Mouse (Mus musculus): ENCODE measurements around the gene Yipf1.
A peak's percentile ranks its signal among the peaks of the same experiment; 100 is the strongest.
"Not testable (repeated sequence)": the region's sequence is repeated elsewhere in the genome, so short reads cannot be mapped to it uniquely, and the experiment has no call there.

Yipf1 gene

DNA sequence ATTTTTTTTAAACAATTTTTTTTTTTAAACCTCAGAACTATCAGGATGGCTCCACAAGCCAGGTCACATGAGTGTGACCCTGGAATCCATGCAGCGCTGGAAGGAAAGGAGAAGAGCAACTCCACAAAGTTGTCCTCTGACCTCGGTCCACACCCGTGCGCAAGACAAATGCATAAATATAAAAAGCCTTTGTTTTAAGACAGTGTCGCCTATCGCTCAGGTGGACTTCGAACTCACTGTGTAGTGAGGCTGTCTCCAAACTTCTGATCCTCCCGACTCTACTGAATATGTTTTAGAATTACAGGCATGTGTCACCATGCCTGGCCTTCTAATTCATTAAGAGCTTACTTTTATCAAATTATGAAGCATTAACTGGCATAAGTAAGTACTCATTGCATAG is 14.4 kb downstream of the Yipf1 start:
- DNase-seq, result no peak

- DNase-seq, result no peak
These were observed 19.4 kb downstream of the Yipf1 start for GRCm38 (mm10) chr4:107333514-107333913.

DNA sequence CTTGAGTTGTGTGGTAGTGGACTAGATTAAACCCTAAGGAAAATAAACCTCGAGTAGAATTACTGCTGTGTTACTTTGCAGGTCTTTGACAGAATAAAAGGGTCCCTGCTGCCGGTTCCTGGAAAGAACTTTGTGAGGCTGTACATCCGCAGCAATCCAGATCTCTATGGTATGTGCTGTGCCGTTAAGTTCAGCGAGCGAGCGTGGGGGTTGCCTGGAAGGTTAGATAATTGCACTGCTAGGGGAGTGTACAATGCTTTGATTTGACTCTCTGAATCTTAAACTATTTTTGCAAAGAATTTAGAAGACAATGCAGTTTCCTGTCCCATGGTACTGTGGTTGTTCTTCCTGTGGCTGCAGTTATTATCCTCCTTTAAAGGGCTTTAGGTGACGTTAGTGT is 22.2 kb downstream of the Yipf1 start:
- no peak for DNase-seq

DNA sequence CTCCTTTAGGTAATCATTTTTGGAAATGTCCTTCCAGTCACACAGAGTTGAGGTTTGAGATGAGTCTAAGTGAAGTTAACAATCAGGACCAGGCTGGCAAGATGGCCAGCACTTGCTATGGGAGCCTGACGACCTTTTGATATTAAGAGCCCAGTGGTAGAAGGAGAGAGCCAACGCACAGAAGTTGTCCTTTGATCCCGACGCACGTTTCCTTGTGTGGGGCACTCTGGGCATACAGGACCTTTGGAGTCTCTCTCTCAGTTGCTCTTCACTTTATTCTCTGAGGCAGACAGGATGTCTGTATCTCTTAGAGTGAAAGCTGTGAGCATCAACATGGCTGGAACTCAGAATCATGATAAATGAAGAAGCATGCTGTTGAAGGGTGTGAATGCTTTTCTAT is 23.3 kb downstream of the Yipf1 start:
- DNase-seq, result no peak

DNA sequence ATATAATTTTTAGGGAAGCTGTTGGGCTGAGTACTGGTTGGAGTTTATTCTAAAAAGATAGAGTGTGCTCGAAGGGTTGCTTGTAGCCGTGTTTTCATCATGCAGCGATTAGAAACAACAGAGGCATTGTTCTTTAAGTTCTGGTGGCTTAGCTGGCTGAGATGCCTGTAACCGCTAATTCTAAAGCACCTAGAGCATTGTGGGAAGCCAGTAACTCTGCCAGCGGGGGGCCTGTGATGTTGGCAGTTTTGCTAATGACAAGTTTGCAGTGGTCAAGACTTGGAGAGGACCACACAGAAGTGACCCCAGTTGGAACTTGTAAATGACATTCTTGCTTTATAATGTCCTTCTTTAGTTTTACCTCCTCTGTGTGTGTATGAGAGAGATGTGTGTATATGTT is 27.2 kb downstream of the Yipf1 start:
- DNase-seq, result no peak

GRCm38 (mm10) chr4:107344612-107345011 is 30.4 kb downstream of the Yipf1 start:
- DNase-seq, result no peak

DNA sequence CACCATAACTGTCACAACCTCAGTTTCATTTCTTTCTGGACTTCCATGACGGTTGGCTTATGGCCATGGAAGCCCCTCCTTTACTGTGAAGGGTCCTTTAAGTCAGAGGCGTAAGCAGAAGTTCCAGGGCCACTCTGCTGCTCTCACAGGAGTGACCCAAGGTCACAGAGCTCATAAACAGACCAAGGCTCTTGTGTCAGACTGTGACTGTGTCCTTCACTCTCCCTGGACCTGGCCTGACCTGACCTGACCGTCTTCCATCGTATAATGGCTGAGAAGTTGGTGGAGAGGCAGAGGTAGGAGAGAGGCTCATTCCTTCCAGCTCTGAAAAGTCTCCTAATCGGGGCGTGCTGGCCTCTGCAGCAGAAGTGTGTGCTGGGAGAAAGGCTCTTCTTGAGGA is 33.1 kb downstream of the Yipf1 start:
- DNase-seq, result no peak

GRCm38 (mm10) chr4:107348529-107349310 is 34.6 kb downstream of the Yipf1 start:
- no peak for DNase-seq

GRCm38 (mm10) chr4:107349311-107350008 is 35.3 kb downstream of the Yipf1 start:
- peak; percentile 19 for DNase-seq

- no peak for DNase-seq
These were observed 37.2 kb downstream of the Yipf1 start for GRCm38 (mm10) chr4:107351368-107351767.

DNA sequence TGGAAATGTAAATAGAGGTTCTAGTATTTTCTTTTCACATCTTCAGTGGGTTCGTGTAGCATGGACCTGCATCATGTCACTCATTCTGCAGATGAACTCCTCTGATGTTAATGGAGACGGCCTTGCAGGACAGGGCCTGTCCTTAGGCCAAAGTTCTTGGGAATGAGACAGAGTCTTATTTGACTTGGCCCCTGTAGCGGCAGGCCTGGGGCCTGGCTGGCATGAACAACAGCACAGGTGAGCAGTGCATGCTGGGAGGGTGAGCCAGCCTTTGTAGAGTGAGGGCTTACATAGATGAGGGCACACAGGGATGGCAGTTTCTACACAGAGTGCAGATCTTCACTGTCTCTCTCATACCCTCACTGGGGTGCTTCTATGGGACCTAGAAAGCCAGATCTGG is 39.4 kb downstream of the Yipf1 start:
- DNase-seq, result no peak

DNA sequence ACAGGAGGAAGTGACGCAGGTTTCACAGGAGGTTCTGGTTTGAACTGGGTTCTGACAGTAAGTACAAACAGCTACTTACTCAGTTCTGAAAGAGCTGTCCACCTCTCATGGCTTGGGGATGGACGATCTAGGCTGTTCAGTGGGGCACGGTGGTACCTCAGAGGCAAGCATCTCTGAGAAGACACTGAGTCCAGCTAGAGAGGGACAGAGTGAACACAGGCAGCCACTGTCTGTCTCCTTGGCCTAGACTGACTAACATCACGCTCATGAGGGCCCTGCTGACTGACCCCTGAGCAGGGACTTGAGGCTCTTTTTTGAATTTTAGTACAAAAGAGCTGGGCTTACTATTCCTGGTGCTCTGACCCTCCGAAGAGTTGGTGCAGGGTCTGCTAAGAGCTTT is 40.0 kb downstream of the Yipf1 start:
- no peak for DNase-seq

DNA sequence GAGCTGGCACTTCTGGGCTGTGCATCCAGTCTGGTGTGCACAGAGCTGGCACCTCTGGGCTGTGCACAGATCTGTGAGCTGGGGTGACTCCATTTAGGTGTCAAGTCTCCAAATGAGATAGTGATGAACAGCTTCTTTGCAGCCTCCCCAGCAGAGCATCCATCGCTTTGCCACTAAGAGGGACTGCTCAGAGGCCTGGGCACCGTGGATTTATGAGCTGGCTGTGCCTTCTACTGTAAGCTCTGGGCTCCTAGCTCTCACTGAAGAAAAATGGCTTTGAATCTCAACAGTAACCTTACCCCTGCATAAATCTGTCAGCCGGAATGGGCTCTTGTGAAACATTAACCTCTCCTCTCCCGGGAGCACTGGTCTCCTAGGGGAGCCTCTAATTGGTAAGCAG is 40.4 kb downstream of the Yipf1 start:
- DNase-seq, result no peak

DNA sequence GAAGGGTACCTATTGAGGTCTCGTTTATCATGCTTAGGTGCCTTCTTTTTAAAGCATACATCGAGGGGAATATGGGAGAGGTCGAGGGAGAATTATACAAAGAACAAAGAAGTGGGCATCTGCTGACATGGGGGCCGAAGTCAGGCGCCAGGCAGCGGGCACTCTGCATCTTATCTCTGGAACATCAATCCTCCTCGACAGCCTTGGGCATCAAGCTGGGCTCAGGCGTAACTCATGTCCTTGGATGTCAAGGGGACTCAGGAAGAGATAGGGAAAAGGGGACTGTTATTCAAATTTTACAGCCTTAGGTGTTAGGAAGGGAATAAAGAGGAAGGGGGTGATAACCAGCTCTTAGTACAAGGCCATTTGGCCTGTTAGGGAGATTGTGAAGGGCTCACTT is 43.0 kb downstream of the Yipf1 start:
- DNase-seq, result not testable (repeated sequence)

GRCm38 (mm10) chr4:107358460-107358859 is 44.3 kb downstream of the Yipf1 start:
- no peak for DNase-seq

- no peak for DNase-seq
These were observed 46.4 kb downstream of the Yipf1 start for GRCm38 (mm10) chr4:107360457-107361145.

GRCm38 (mm10) chr4:107362755-107363154 is 48.6 kb downstream of the Yipf1 start:
- no peak for DNase-seq

DNA sequence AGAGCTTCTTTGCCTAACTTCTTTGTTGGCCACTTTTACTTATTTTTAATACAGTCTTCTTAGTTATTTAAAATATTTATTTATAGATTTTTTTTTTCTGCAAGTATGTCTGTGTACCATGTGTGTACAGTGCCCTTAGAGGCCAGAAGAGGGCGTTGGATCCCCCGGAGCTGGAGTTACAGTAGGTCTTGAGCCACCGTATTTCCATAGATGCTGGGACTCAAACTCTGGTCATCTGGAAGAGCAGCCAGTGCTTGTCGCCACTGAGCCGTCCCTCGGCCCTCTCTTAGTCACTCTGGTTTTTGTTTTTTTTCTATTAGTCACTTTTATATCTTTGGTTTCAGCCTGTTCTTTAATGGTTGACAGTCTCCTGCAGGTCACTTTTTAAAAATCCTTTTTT is 49.4 kb downstream of the Yipf1 start:
- DNase-seq, result no peak

DNA sequence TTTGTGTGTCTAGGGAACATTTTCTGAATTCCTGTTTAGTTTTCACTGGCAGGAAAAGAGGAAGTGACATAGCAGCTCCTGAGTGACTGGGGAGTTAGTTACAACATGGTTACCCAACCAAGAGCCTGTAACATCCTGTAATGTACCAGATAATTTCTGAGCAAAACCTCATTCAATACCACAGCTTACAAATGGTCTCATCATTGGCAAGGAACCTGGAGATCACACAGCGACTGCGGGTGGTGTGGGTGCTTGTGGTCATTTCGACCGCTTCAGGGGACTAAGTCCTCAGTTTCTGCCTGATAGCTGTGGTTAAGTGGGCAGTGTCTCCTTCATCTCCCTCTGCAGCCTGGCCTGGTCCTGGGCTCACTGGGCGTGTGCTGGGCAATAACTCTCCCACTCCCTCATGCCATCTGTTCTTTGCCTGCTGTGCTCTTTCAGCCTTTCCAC is 50.1 kb downstream of the Yipf1 start:
- DNase-seq, result no peak

DNA sequence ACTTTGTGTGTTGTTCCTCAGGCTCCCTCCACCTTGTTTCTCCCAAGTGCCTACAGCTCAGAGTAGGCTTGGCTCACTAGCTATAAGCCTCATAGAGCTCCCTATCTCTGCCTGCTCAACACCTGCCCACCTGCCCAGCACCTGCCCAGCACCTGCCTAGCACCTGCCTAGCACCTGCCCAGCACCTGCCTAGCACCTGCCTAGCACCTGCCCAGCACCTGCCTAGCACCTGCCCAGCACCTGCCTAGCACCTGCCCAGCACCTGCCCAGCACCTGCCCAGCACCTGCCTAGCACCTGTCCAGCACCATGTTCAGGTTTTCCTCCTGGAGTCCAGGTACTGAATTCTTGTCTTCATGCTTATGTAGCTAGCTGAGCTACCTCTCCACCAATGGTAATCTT is 52.2 kb downstream of the Yipf1 start:
- DNase-seq, result not testable (repeated sequence)

DNA sequence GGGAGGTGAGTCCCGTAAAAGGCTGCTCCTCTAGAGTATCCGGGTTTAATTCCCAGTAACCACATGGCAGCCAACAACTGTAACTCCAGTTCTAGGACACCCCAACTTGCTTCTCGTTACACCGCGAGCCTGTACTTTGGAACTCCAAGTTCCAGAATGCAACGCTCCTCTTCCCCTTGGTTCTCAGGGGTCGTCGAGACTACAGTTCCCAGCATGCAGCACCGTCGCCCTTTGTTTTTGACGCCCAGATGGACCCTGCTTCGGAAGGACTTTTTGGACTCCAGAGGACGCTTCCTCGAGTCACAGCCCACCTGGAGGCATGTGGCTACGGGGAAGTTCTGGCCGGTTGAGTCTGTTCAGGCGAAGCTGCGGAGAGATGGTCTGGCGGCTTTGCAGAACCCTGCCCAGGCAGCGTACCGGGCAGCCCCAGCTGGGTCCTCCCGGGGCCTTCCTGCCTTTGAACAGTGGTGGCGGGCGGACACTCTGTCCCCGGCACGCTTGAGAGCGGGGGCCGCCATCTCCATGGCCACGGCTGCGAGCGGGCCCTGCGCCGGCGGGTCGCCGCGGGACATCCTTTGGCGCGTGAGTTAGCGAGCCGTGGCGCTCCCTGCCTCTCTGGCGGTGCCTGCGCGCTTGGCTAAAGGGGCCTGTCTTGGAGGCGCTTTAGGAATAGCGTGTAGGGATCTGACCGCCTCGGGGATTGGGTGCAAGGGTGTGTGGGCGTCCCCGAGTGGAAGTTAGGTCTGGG is 53.6 kb downstream of the Yipf1 start, which contains the start of gene Ndc1:
Gene Ndc1 (plus strand): TSS at position 218 of the 748 bp plus-strand sequence.
- peak; percentile 79 for DNase-seq

- DNase-seq, result no peak
These were observed 58.1 kb downstream of the Yipf1 start for GRCm38 (mm10) chr4:107372304-107372703.

DNA sequence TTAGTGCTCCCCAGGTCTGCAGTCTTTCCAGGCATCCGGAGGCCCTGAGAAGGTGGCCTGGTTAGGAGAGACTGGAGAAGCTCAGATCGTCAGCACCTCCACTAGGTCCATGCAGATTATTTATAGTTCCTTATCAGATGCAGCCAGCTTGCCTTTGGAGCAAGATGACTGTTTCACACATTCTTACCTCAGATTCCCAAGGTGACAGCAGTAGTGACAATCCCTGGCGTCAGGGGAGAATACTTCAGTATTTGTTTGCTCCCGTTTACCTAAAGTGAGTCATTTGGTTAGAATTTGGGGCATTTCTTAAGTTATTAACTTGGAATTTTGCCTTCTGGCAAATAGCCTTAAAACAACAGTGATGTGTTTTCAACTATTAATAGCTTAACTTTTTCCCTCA is 60.5 kb downstream of the Yipf1 start:
- no peak for DNase-seq

All from cerebellum, adult 8-10 months (tissue).